Comparison of ENCODE assay signal across 34 mouse cellular contexts in genomic region chr6:52370806-52371360, GRCm38 (mm10). TPM values are rescaled to one million over a fixed set of nuclear protein-coding genes. Genes with fewer than 3 reads are reported as not detected.
DNase-seq lines count a peak whose midpoint lies in the region.
"Had no signal": no experiment of that assay in that cellular context is flagged by ENCODE, and none has a peak within 500 bp of the region (broad histone marks: within the 10 kb centered on the region; RNA-seq: fewer than 3 reads in every experiment).

No protein-coding gene starts in this region.

- H3K27ac ChIP-seq in limb, embryonic 10.5 days, result no peak overlapping the region
- H3K27ac ChIP-seq: embryonic facial prominence, embryonic 12.5 days; embryonic facial prominence, embryonic 15.5 days; heart, embryonic 15.5 days; hindbrain, embryonic 13.5 days had no signal

- no peaks in the 10 kb centered on the region for H3K9me3 ChIP-seq in limb, embryonic 10.5 days (replicated peaks)
- H3K9me3 ChIP-seq: embryonic facial prominence, embryonic 12.5 days; embryonic facial prominence, embryonic 15.5 days; G1E; heart, embryonic 12.5 days; heart, embryonic 15.5 days; hindbrain, embryonic 10.5 days; hindbrain, embryonic 13.5 days had no signal

- peaks cover 86% of the 10 kb centered on the region for H3K27me3 ChIP-seq in limb, embryonic 10.5 days (ENCODE audit: low read depth, poor library complexity, severe bottlenecking)
- H3K27me3 ChIP-seq: CH12.LX; embryonic facial prominence, embryonic 12.5 days; embryonic facial prominence, embryonic 15.5 days; heart, embryonic 15.5 days; hindbrain, embryonic 13.5 days; Patski had no signal

- peak; percentile 12 for DNase-seq in gastrocnemius, adult 18-20 months (ENCODE audit: low spot score)
- no peak for DNase-seq in gastrocnemius, adult 8-10 months (ENCODE audit: low spot score in 2 of 2)
- DNase-seq in forelimb bud, embryonic 11.5 days (ENCODE audit: low read depth, low spot score), result peak; percentile 62
- peak; percentile 58 for DNase-seq in limb, embryonic 10.5 days (ENCODE audit: low spot score)
- DNase-seq in retina, postnatal 1 day, result peak; percentile 79
- no peak for DNase-seq in adrenal gland, postnatal 4 days (ENCODE audit: low spot score in 2 of 2)
- DNase-seq in thymus, postnatal 14 days, result no peak
- DNase-seq: adrenal gland, postnatal 10 days; adrenal gland, postnatal 36 days; B cell, adult 2 months; cerebellum, adult 11 months; cerebellum, adult 2 months; cerebellum, postnatal 10 days; cerebellum, postnatal 36 days; forebrain, postnatal 0 days; gastrocnemius, postnatal 36 days; heart, postnatal 10 days; heart, postnatal 36 days had no signal

- no peaks in the 10 kb centered on the region for H3K36me3 ChIP-seq in limb, embryonic 10.5 days
- H3K36me3 ChIP-seq: embryonic facial prominence, embryonic 12.5 days; embryonic facial prominence, embryonic 15.5 days; G1E; heart, embryonic 12.5 days; heart, embryonic 15.5 days; hindbrain, embryonic 10.5 days; hindbrain, embryonic 13.5 days had no signal

- H3K4me3 ChIP-seq in limb, embryonic 10.5 days, result no peak overlapping the region
- H3K4me3 ChIP-seq: embryonic facial prominence, embryonic 12.5 days; embryonic facial prominence, embryonic 15.5 days; heart, embryonic 12.5 days; heart, embryonic 15.5 days; hindbrain, embryonic 10.5 days; hindbrain, embryonic 13.5 days had no signal

- 38% methylated on average over 8 of the region's 8 CpGs for WGBS in limb, embryonic 10.5 days

- peaks cover 38% of the 10 kb centered on the region for H3K4me1 ChIP-seq in limb, embryonic 10.5 days
- H3K4me1 ChIP-seq: embryonic facial prominence, embryonic 12.5 days; embryonic facial prominence, embryonic 15.5 days had no signal

RNA-seq across cellular contexts. Expression of gene Evx1, which starts 57.6 kb away (rescaled TPM):
- total RNA-seq in gastrocnemius, adult 18-20 months (2021), result not detected
- not detected for total RNA-seq in gastrocnemius, adult 8-10 months (2022)
- 1.4 and 3.7 TPM in 2 replicates for polyA plus RNA-seq in limb, embryonic 10.5 days (2016; fragmentation: Nextera tagmentation; extraction: Ambion mirVana)
- not detected for total RNA-seq in adrenal gland, postnatal 4 days (2021)
- total RNA-seq: adrenal gland, adult 18-20 months; adrenal gland, postnatal 10 days; adrenal gland, postnatal 36 days; CH12.LX; forebrain, postnatal 0 days; G1E; gastrocnemius, postnatal 36 days; granulocyte monocyte progenitor cell, adult 5-6 weeks; heart, postnatal 10 days; heart, postnatal 36 days had no signal
- polyA plus RNA-seq: cortical plate, adult 2 months; embryonic facial prominence, embryonic 15.5 days; forebrain, embryonic 11.5 days; forebrain, embryonic 14.5 days; forebrain, postnatal 0 days; G1E; heart, embryonic 12.5 days; heart, embryonic 15.5 days; inflammation-experienced regulatory T-cells, adult 6 months; intestine, embryonic 16.5 days; Patski had no signal

Comparison
In these comparisons a context has a peak if more than half of its experiments do, and no peak if none do; other contexts are left out.
1. DNase-seq: peak in gastrocnemius, adult 18-20 months (single experiment), forelimb bud, embryonic 11.5 days (single experiment), limb, embryonic 10.5 days (single experiment) and retina, postnatal 1 day (single experiment); none in gastrocnemius, adult 8-10 months (0 of 2), adrenal gland, postnatal 4 days (0 of 2) and thymus, postnatal 14 days (single experiment).